ENCODE assay signal across 7 mouse cellular contexts in the genomic region with DNA sequence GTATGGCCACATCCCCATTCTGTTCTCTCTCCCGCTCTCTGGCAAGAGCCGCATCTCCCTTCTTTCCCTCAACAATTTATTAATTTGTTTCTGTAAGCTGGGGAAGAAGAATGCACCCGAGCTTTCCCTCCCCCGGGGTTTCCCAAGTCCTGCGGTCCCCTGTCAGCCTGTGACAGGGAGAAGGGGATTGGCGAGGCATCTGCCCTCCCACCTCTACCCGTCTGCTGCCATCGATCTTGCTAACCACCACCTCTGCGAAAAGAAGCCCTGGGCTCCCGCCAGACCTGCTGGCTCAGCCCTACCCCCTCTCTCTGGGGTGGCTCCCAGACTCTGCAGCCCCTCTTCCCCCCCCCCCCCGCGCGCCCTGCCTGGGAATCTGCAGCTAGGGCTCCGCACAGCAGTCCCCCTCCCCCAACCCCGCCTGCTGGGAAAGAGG. TPM values are rescaled to one million over a fixed set of nuclear protein-coding genes. Genes with fewer than 3 reads are reported as not detected.
A peak's percentile ranks its signal among the peaks of the same experiment; 100 is the strongest.
DNase-seq lines count a peak whose midpoint lies in the region; ATAC-seq lines count a peak whose summit lies in the region.

No protein-coding gene starts in this region.

- peak; percentile 62 to 70 for DNase-seq in left cerebral cortex, adult 18-20 months (ENCODE audit: low spot score in 2 of 2)
- DNase-seq in left cerebral cortex, adult 11 months (ENCODE audit: low spot score) = no peak
- DNase-seq in left cerebral cortex, postnatal 36 days (ENCODE audit: low spot score in 2 of 2) = peak; percentile 59 to 80
- DNase-seq in right cerebral cortex, postnatal 25 days = peak; percentile 67
- DNase-seq in thymus, postnatal 4 days = no peak
- no peak for DNase-seq in adrenal gland, postnatal 36 days

- ATAC-seq in frontal cortex, adult (ENCODE audit: low TSS enrichment) = 0 out of 2 replicates have a peak, but pooled peaks have one; percentile 14

- intact Hi-C loops in left cerebral cortex, postnatal 36 days (cut with DNase I) = loop anchor here (5.0 kb wide), 1 partner anchor 93 kb away; a partner anchor contains a TSS

RNA-seq across cellular contexts. Expression of a gene that starts 1.4 kb away (rescaled TPM):
- total RNA-seq in left cerebral cortex, adult 18-20 months (2021) = 100 to 1,000 TPM; 148 to 187 TPM
- total RNA-seq in left cerebral cortex, postnatal 36 days (2021) = 100 to 1,000 TPM; 184 to 245 TPM
- 1 to 10 TPM; 1.2 to 1.6 TPM for total RNA-seq in adrenal gland, postnatal 36 days (2021)

RNA-seq across cellular contexts. Expression of a gene that starts 7.1 kb away (rescaled TPM):
- 10 to 100 TPM; 74.1 to 90.2 TPM for total RNA-seq in left cerebral cortex, adult 18-20 months (2021)
- total RNA-seq in left cerebral cortex, postnatal 36 days (2021) = 10 to 100 TPM; 75.9 to 86.2 TPM
- total RNA-seq in adrenal gland, postnatal 36 days (2021) = 100 to 1,000 TPM; 167 to 239 TPM

RNA-seq across cellular contexts. Expression of a gene that starts 7.6 kb away (rescaled TPM):
- 10 to 100 TPM; 35.5 to 36.7 TPM for total RNA-seq in left cerebral cortex, adult 18-20 months (2021)
- total RNA-seq in left cerebral cortex, postnatal 36 days (2021) = 10 to 100 TPM; 19.8 to 39.0 TPM
- total RNA-seq in adrenal gland, postnatal 36 days (2021) = 100 to 1,000 TPM in 1 of 2 experiments, 10 to 100 TPM in 1; 34.8 to 103 TPM

RNA-seq across cellular contexts. Expression of a gene that starts 9.3 kb away (rescaled TPM):
- total RNA-seq in left cerebral cortex, adult 18-20 months (2021) = 10 to 100 TPM; 32.9 to 35.9 TPM
- total RNA-seq in left cerebral cortex, postnatal 36 days (2021) = 10 to 100 TPM; 27.4 to 28.7 TPM
- total RNA-seq in adrenal gland, postnatal 36 days (2021) = 1 to 10 TPM; 2.7 to 5.4 TPM

RNA-seq across cellular contexts. Expression of a gene that starts 26.6 kb away (rescaled TPM):
- total RNA-seq in left cerebral cortex, adult 18-20 months (2021) = 1 to 10 TPM in 1 of 2 experiments, not detected in 1; 1.2 TPM
- not detected for total RNA-seq in left cerebral cortex, postnatal 36 days (2021)
- total RNA-seq in adrenal gland, postnatal 36 days (2021) = 1 to 10 TPM; 1.5 to 2.3 TPM

Comparison
In these comparisons a context has a peak if more than half of its experiments do, and no peak if none do; other contexts are left out.
1. DNase-seq: peak in left cerebral cortex, adult 18-20 months (2 of 2), left cerebral cortex, postnatal 36 days (2 of 2) and right cerebral cortex, postnatal 25 days (single experiment); none in left cerebral cortex, adult 11 months (single experiment), thymus, postnatal 4 days (single experiment) and adrenal gland, postnatal 36 days (0 of 2).
2. RNA of a gene that starts 1.4 kb away (total RNA-seq): 184 to 245 TPM in left cerebral cortex, postnatal 36 days and 148 to 187 TPM in left cerebral cortex, adult 18-20 months; 1.2 to 1.6 TPM in adrenal gland, postnatal 36 days; every median in the first group is over 10 times any median in the second.